Mouse (Mus musculus) CD4-positive, CD25-positive, alpha-beta regulatory T cell, adult 2 months (primary cell): ENCODE data around the gene Gpr3.

Experiments used
- DNase-seq: peaks from one replicate; pipeline ENCODE4 v3.0.0-alpha.2; 2012; ENCODE audit warnings: low read depth, low spot score

The Gpr3 gene

GRCm38 (mm10) chr4:133211751-133212561 is at the start of gene Gpr3, which contains the start of gene Cd164l2:
Gene Gpr3 (minus strand): TSS chr4:133212536.
Gene Cd164l2 (plus strand): TSS chr4:133212131.
- DNase-seq: peak; percentile 35

- peak; percentile 54 for DNase-seq
Observed at GRCm38 (mm10) chr4:133261641-133262374, 49.5 kb upstream of the Gpr3 start.

GRCm38 (mm10) chr4:133257798-133258408 is 45.6 kb upstream of the Gpr3 start:
- DNase-seq: no peak

- no peak for DNase-seq
Observed at GRCm38 (mm10) chr4:133257230-133257629, 44.9 kb upstream of the Gpr3 start.

- no peak for DNase-seq
Observed at GRCm38 (mm10) chr4:133256820-133257219, 44.5 kb upstream of the Gpr3 start.

GRCm38 (mm10) chr4:133255392-133255791 is 43.1 kb upstream of the Gpr3 start:
- DNase-seq: no peak

GRCm38 (mm10) chr4:133253412-133253811 is 41.1 kb upstream of the Gpr3 start:
- DNase-seq: no peak

- peak; percentile 39 for DNase-seq
Observed at GRCm38 (mm10) chr4:133252089-133252488, 39.8 kb upstream of the Gpr3 start.

- peak; percentile 33 for DNase-seq
Observed at GRCm38 (mm10) chr4:133251214-133251613, 38.9 kb upstream of the Gpr3 start.

GRCm38 (mm10) chr4:133250609-133251008 is 38.3 kb upstream of the Gpr3 start:
- DNase-seq: peak; percentile 87

- DNase-seq: no peak
Observed at GRCm38 (mm10) chr4:133247806-133248449, 35.6 kb upstream of the Gpr3 start.

- DNase-seq: no peak
Observed at GRCm38 (mm10) chr4:133247072-133247471, 34.7 kb upstream of the Gpr3 start.

GRCm38 (mm10) chr4:133244289-133244688 is 32.0 kb upstream of the Gpr3 start:
- DNase-seq: no peak

GRCm38 (mm10) chr4:133243538-133243937 is 31.2 kb upstream of the Gpr3 start:
- DNase-seq: no peak

GRCm38 (mm10) chr4:133242710-133243109 is 30.4 kb upstream of the Gpr3 start:
- no peak for DNase-seq

- DNase-seq: no peak
Observed at GRCm38 (mm10) chr4:133241910-133242309, 29.6 kb upstream of the Gpr3 start.

GRCm38 (mm10) chr4:133240934-133241908 is 28.9 kb upstream of the Gpr3 start:
- DNase-seq: peak; percentile 89

GRCm38 (mm10) chr4:133240490-133240921 is 28.2 kb upstream of the Gpr3 start, which contains the start of gene Map3k6:
Gene Map3k6 (plus strand): TSS chr4:133240818.
- peak; percentile 27 for DNase-seq

- no peak for DNase-seq
Observed at GRCm38 (mm10) chr4:133237911-133238310, 25.6 kb upstream of the Gpr3 start.

GRCm38 (mm10) chr4:133235415-133235814 is 23.1 kb upstream of the Gpr3 start:
- DNase-seq: no peak
